Mouse (Mus musculus) kidney, postnatal 0 days (tissue): Measurements from ENCODE around the gene Psmc3ip. TPM values are rescaled to one million over a fixed set of nuclear protein-coding genes. Genes with fewer than 3 reads are reported as not detected.

ENCODE experiments used
- ATAC-seq: fragments of 200-750 bp; cut with Nextera tagmentation; replicated peaks from 2 replicates; pipeline ENCODE4 v1.8.0; 2017; ENCODE audit warnings: low read depth, moderate number of reproducible peaks, moderate TSS enrichment, moderate library complexity; ENCODE audit not compliant: low FRiP score
- DNase-seq: peaks from one replicate; pipeline ENCODE4 v3.0.0-alpha.2; 2016; ENCODE audit warnings: low spot score
- H3K27ac ChIP-seq: fragments of 300-500 bp; sonication (generic); 2 replicates; pipeline ENCODE4 v1.5.1; 2014; ENCODE audit warnings: mild to moderate bottlenecking
- H3K27me3 ChIP-seq: fragments of 300-500 bp; sonication (generic); 2 replicates; pipeline ENCODE4 v1.6.1; 2014; ENCODE audit warnings: low read length, mixed read lengths; ENCODE audit not compliant: insufficient read depth
- H3K36me3 ChIP-seq: fragments of 300-500 bp; sonication (generic); 2 replicates; pipeline ENCODE4 v1.6.1; 2014; ENCODE audit warnings: low read length, mixed read lengths; ENCODE audit not compliant: insufficient read depth
- H3K4me1 ChIP-seq: fragments of 300-500 bp; sonication (generic); replicated peaks from 2 replicates; pipeline ENCODE4 v1.6.1; 2014; ENCODE audit warnings: antibody characterized with exemption, low read length, mixed read lengths; ENCODE audit not compliant: insufficient read depth
- H3K4me2 ChIP-seq: fragments of 300-500 bp; sonication (generic); 2 replicates; pipeline ENCODE4 v1.6.1; 2014; ENCODE audit warnings: mild to moderate bottlenecking, low read length, moderate library complexity, mixed read lengths
- H3K4me3 ChIP-seq: fragments of 300-500 bp; sonication (generic); replicated peaks from 2 replicates; pipeline ENCODE4 v1.5.1; 2014; ENCODE audit warnings: low read depth, low read length
- H3K9ac ChIP-seq: fragments of 300-500 bp; sonication (generic); 2 replicates; pipeline ENCODE4 v1.6.1; 2014; ENCODE audit warnings: low read depth, low read length
- H3K9me3 ChIP-seq: fragments of 300-500 bp; sonication (generic); replicated peaks from 2 replicates; pipeline ENCODE4 v1.6.1; 2016; ENCODE audit warnings: low read length, inconsistent platforms, mixed read lengths
- CTCF ChIP-seq: IDR thresholded peaks from 2 replicates; pipeline ENCODE4 v1.5.1; 2016; ENCODE audit warnings: antibody characterized with exemption, low read depth, mild to moderate bottlenecking, moderate library complexity
- WGBS: fragments of 180-500 bp; shearing (Covaris S2); extraction: QIAGEN DNeasy Blood & Tissue Kit; methylation state at CpG from one replicate; pipeline ENCODE4 v1.1.7; 2014; 5-methylcytosine and 5-hydroxymethylcytosine counted together
- polyA plus RNA-seq: library from polyadenylated mRNA; unstranded; fragments of >200 nt; fragmentation: Nextera tagmentation; extraction: Ambion mirVana; gene quantifications from 2 replicates; pipeline ENCODE4 v1.2.1, GENCODE M21; 2015

The Psmc3ip gene
- polyA plus RNA-seq, 1 experiment from 2014 or later, result 23.2 TPM

GRCm38 (mm10) chr11:101063676-101064327 is 31.4 kb downstream of the Psmc3ip start:
- Histone ChIP-seq H3K27ac (peak overlapping the region; percentile 94), H3K4me1 (peaks cover 19% of the 10 kb centered on the region), H3K27me3 (no peaks in the 10 kb centered on the region), H3K9me3 (no peaks in the 10 kb centered on the region), H3K36me3 (peaks cover 4% of the 10 kb centered on the region; the same call in 1 of the 2 replicates), H3K4me2 (peak overlapping the region; percentile 1; the same call in 1 of the 2 replicates), H3K4me3 (no peak overlapping the region), H3K9ac (0 out of 2 replicates have a peak overlapping the region, but pooled peaks have one; percentile 31)
- TF ChIP-seq CTCF, result no peak
- ATAC-seq (no peak; the same call in 1 of the 2 replicates), DNase-seq (peak; percentile 78)
- 17% methylated on average over 12 of the region's 12 CpGs for WGBS

GRCm38 (mm10) chr11:101062971-101063675 is 32.1 kb downstream of the Psmc3ip start:
- no peaks in the 10 kb centered on the region for H3K27me3 ChIP-seq
- 0 out of 2 replicates have a peak overlapping the region, but pooled peaks have one; percentile 31 for H3K9ac ChIP-seq
- peak; percentile 32 for DNase-seq
- no peak overlapping the region for H3K4me3 ChIP-seq
- TF ChIP-seq CTCF, result no peak
- H3K9me3 ChIP-seq, result no peaks in the 10 kb centered on the region
- H3K36me3 ChIP-seq, result peaks cover 4% of the 10 kb centered on the region; the same call in 1 of the 2 replicates
- ATAC-seq, result no peak
- peak overlapping the region; percentile 94 for H3K27ac ChIP-seq
- 55% methylated on average over 14 of the region's 14 CpGs for WGBS
- H3K4me1 ChIP-seq, result peaks cover 23% of the 10 kb centered on the region
- no peak overlapping the region; the same call in 1 of the 2 replicates for H3K4me2 ChIP-seq

- Histone ChIP-seq H3K9ac (no peak overlapping the region), H3K27me3 (no peaks in the 10 kb centered on the region), H3K27ac (peak overlapping the region; percentile 94; the same call in 1 of the 2 replicates), H3K4me1 (peaks cover 23% of the 10 kb centered on the region), H3K4me2 (no peak overlapping the region), H3K9me3 (no peaks in the 10 kb centered on the region), H3K36me3 (peaks cover 4% of the 10 kb centered on the region; the same call in 1 of the 2 replicates), H3K4me3 (no peak overlapping the region)
- WGBS, result 74% methylated on average over 12 of the region's 12 CpGs
- no peak for TF ChIP-seq CTCF
- ATAC-seq (no peak), DNase-seq (no peak)
Measured at GRCm38 (mm10) chr11:101062165-101062884, 32.9 kb downstream of the Psmc3ip start.

- no peak overlapping the region for H3K4me2 ChIP-seq
- H3K9ac ChIP-seq, result no peak overlapping the region
- no peaks in the 10 kb centered on the region for H3K27me3 ChIP-seq
- WGBS, result 87% methylated on average over 5 of the region's 5 CpGs
- TF ChIP-seq CTCF, result no peak
- DNase-seq (no peak), ATAC-seq (no peak)
- H3K4me1 ChIP-seq, result peaks cover 23% of the 10 kb centered on the region
- peaks cover 4% of the 10 kb centered on the region; the same call in 1 of the 2 replicates for H3K36me3 ChIP-seq
- no peaks in the 10 kb centered on the region for H3K9me3 ChIP-seq
- H3K27ac ChIP-seq, result no peak overlapping the region
- no peak overlapping the region for H3K4me3 ChIP-seq
Measured at GRCm38 (mm10) chr11:101061049-101061448, 34.2 kb downstream of the Psmc3ip start.

- H3K36me3 ChIP-seq, result peaks cover 4% of the 10 kb centered on the region; the same call in 1 of the 2 replicates
- H3K27ac ChIP-seq, result peak overlapping the region; percentile 81
- DNase-seq (peak; percentile 74), ATAC-seq (no peak)
- no peak overlapping the region for H3K4me3 ChIP-seq
- WGBS, result 34% methylated on average over 8 of the region's 8 CpGs
- no peak overlapping the region for H3K9ac ChIP-seq
- H3K9me3 ChIP-seq, result no peaks in the 10 kb centered on the region
- H3K27me3 ChIP-seq, result no peaks in the 10 kb centered on the region
- no peak; the same call in 1 of the 2 replicates for TF ChIP-seq CTCF
- H3K4me2 ChIP-seq, result no peak overlapping the region
- peaks cover 23% of the 10 kb centered on the region for H3K4me1 ChIP-seq
Measured at GRCm38 (mm10) chr11:101060126-101060525, 35.1 kb downstream of the Psmc3ip start.

- H3K4me1 ChIP-seq, result peaks cover 23% of the 10 kb centered on the region
- 72% methylated on average over 10 of the region's 10 CpGs for WGBS
Measured at GRCm38 (mm10) chr11:101059473-101059872, 35.8 kb downstream of the Psmc3ip start.

More at GRCm38 (mm10) chr11:101059473-101059872, 35.8 kb downstream of the Psmc3ip start:
- no peak overlapping the region for H3K9ac ChIP-seq
- DNase-seq (no peak), ATAC-seq (no peak)
- no peaks in the 10 kb centered on the region for H3K9me3 ChIP-seq
- H3K27me3 ChIP-seq, result no peaks in the 10 kb centered on the region
- peak overlapping the region; percentile 81 for H3K27ac ChIP-seq
- no peak for TF ChIP-seq CTCF
- peaks cover 4% of the 10 kb centered on the region; the same call in 1 of the 2 replicates for H3K36me3 ChIP-seq
- H3K4me3 ChIP-seq, result no peak overlapping the region
- no peak overlapping the region for H3K4me2 ChIP-seq
